Mouse (Mus musculus) midbrain, embryonic 10.5 days (tissue): ENCODE data around the gene Fam83e. TPM values are rescaled to one million over a fixed set of nuclear protein-coding genes. Genes with fewer than 3 reads are reported as not detected.

Experiments
- DNase-seq: peaks from one replicate; pipeline ENCODE4 v3.0.0-alpha.2; 2017; ENCODE audit warnings: low spot score
- H3K27ac ChIP-seq: fragments of 300-500 bp; sonication (generic); replicated peaks from 2 replicates; pipeline ENCODE4 v1.5.1; 2016; ENCODE audit warnings: mild to moderate bottlenecking
- H3K27me3 ChIP-seq: fragments of 300-500 bp; sonication (generic); 2 replicates; pipeline ENCODE4 v1.6.1; 2016; ENCODE audit warnings: low read depth, mild to moderate bottlenecking; ENCODE audit not compliant: poor library complexity, severe bottlenecking
- H3K36me3 ChIP-seq: fragments of 300-500 bp; sonication (generic); 2 replicates; pipeline ENCODE4 v1.6.1; 2016; ENCODE audit warnings: mild to moderate bottlenecking, moderate library complexity
- H3K4me1 ChIP-seq: fragments of 300-500 bp; sonication (generic); 2 replicates; pipeline ENCODE4 v1.6.1; 2016
- H3K4me3 ChIP-seq: fragments of 300-500 bp; sonication (generic); 2 replicates; pipeline ENCODE4 v1.5.1; 2016; ENCODE audit warnings: mild to moderate bottlenecking, moderate library complexity
- H3K9me3 ChIP-seq: fragments of 300-500 bp; sonication (generic); replicated peaks from 2 replicates; pipeline ENCODE4 v1.6.1; 2016; ENCODE audit warnings: mild to moderate bottlenecking
- WGBS: fragments of 180-500 bp; shearing (Covaris S2); methylation state at CpG from one replicate; pipeline ENCODE4 v1.1.7; 2016; 5-methylcytosine and 5-hydroxymethylcytosine counted together
- polyA plus RNA-seq: library from polyadenylated mRNA; unstranded; fragments of >200 nt; fragmentation: Nextera tagmentation; extraction: Ambion mirVana; gene quantifications from 2 replicates; pipeline ENCODE4 v1.2.1, GENCODE M21; 2016

Gene Fam83e
- polyA plus RNA-seq, 1 experiment from 2014 or later, result 1.7 TPM

GRCm38 (mm10) chr7:45760151-45760550 lies 39.1 kb downstream of the Fam83e start:
- Histone ChIP-seq H3K4me3 (no peak overlapping the region), H3K27me3 (peaks cover 36% of the 10 kb centered on the region), H3K9me3 (no peaks in the 10 kb centered on the region), H3K27ac (no peak overlapping the region), H3K4me1 (peaks cover 7% of the 10 kb centered on the region), H3K36me3 (no peaks in the 10 kb centered on the region)
- WGBS, result 68% methylated on average over 5 of the region's 5 CpGs
- no peak for DNase-seq

GRCm38 (mm10) chr7:45765995-45766394 lies 45.0 kb downstream of the Fam83e start:
- 69% methylated on average over 8 of the region's 8 CpGs for WGBS
- Histone ChIP-seq H3K4me3 (no peak overlapping the region), H3K4me1 (no peaks in the 10 kb centered on the region), H3K27me3 (peaks cover under 1% of the 10 kb centered on the region; the same call in 1 of the 2 replicates), H3K36me3 (no peaks in the 10 kb centered on the region), H3K27ac (no peak overlapping the region; the same call in 1 of the 2 replicates), H3K9me3 (no peaks in the 10 kb centered on the region)
- no peak for DNase-seq

GRCm38 (mm10) chr7:45766764-45767163 lies 45.8 kb downstream of the Fam83e start:
- no peak for DNase-seq
- H3K27ac ChIP-seq, result no peak overlapping the region
- no peaks in the 10 kb centered on the region for H3K4me1 ChIP-seq
- WGBS, result 51% methylated on average over 7 of the region's 8 CpGs
- H3K4me3 ChIP-seq, result no peak overlapping the region
- H3K27me3 ChIP-seq, result no peaks in the 10 kb centered on the region
- H3K9me3 ChIP-seq, result no peaks in the 10 kb centered on the region
- H3K36me3 ChIP-seq, result no peaks in the 10 kb centered on the region

- Histone ChIP-seq H3K4me3 (no peak overlapping the region), H3K4me1 (no peaks in the 10 kb centered on the region), H3K36me3 (no peaks in the 10 kb centered on the region), H3K27me3 (no peaks in the 10 kb centered on the region), H3K9me3 (no peaks in the 10 kb centered on the region), H3K27ac (no peak overlapping the region)
- DNase-seq, result no peak
- WGBS, result 92% methylated on average over 6 of the region's 6 CpGs
Measured at GRCm38 (mm10) chr7:45767500-45767899, 46.5 kb downstream of the Fam83e start.

GRCm38 (mm10) chr7:45770427-45771082 lies 49.5 kb downstream of the Fam83e start:
- no peaks in the 10 kb centered on the region for H3K27me3 ChIP-seq
- no peak overlapping the region for H3K27ac ChIP-seq
- H3K4me3 ChIP-seq, result no peak overlapping the region
- H3K4me1 ChIP-seq, result no peaks in the 10 kb centered on the region
- no peaks in the 10 kb centered on the region for H3K9me3 ChIP-seq
- no peak for DNase-seq
- H3K36me3 ChIP-seq, result no peaks in the 10 kb centered on the region
- 82% methylated on average over 8 of the region's 8 CpGs for WGBS

- Histone ChIP-seq H3K9me3 (no peaks in the 10 kb centered on the region), H3K4me1 (no peaks in the 10 kb centered on the region), H3K36me3 (no peaks in the 10 kb centered on the region), H3K4me3 (no peak overlapping the region), H3K27ac (no peak overlapping the region), H3K27me3 (no peaks in the 10 kb centered on the region)
- DNase-seq, result no peak
- 63% methylated on average over 4 of the region's 4 CpGs for WGBS
Measured at GRCm38 (mm10) chr7:45771101-45771500, 50.1 kb downstream of the Fam83e start.

GRCm38 (mm10) chr7:45775237-45775636 lies 54.2 kb downstream of the Fam83e start:
- no peaks in the 10 kb centered on the region for H3K36me3 ChIP-seq
- WGBS, result 82% methylated on average over 7 of the region's 7 CpGs
- no peak overlapping the region for H3K27ac ChIP-seq
- H3K4me3 ChIP-seq, result no peak overlapping the region
- peaks cover 8% of the 10 kb centered on the region; the same call in 1 of the 2 replicates for H3K27me3 ChIP-seq
- H3K4me1 ChIP-seq, result peaks cover 11% of the 10 kb centered on the region
- no peaks in the 10 kb centered on the region for H3K9me3 ChIP-seq
- no peak for DNase-seq

Other genes starting within 250 kb of the Fam83e start
- gene Tulp2, start 239.3 kb upstream of the Fam83e start, polyA plus RNA-seq, result 0.15 and 0.21 TPM in 2 replicates
- gene Gm45808, start 234.4 kb upstream of the Fam83e start, polyA plus RNA-seq, result 0.34 TPM in 1 of 2 replicates, not detected in the other
- gene Dhdh, start 232.4 kb upstream of the Fam83e start, polyA plus RNA-seq, result 6.0 and 6.8 TPM in 2 replicates
- gene Nucb1, start 210.8 kb upstream of the Fam83e start, polyA plus RNA-seq, result 105 and 112 TPM in 2 replicates
- gene Ppp1r15a, start 194.9 kb upstream of the Fam83e start, polyA plus RNA-seq, result 15.0 and 18.6 TPM in 2 replicates
- gene Plekha4, start 194.9 kb upstream of the Fam83e start, polyA plus RNA-seq, result 0.78 and 1.1 TPM in 2 replicates
- gene Hsd17b14, start 166.3 kb upstream of the Fam83e start, polyA plus RNA-seq, result 0.43 and 0.55 TPM in 2 replicates
- 32.2 and 38.2 TPM in 2 replicates for gene Bcat2, start 151.1 kb upstream of the Fam83e start, polyA plus RNA-seq
- not detected in 2 replicates for gene Fgf21, start 105.7 kb upstream of the Fam83e start, polyA plus RNA-seq
- gene Fut1, start 103.9 kb upstream of the Fam83e start, polyA plus RNA-seq, result not detected in 2 replicates
- 0.16 TPM in 1 of 2 replicates, not detected in the other for gene Izumo1, start 99.4 kb upstream of the Fam83e start, polyA plus RNA-seq
- gene Rasip1, start 93.7 kb upstream of the Fam83e start, polyA plus RNA-seq, result 4.8 and 5.5 TPM in 2 replicates
- 2.1 and 3.3 TPM in 2 replicates for gene Mamstr, start 81.2 kb upstream of the Fam83e start, polyA plus RNA-seq
- gene Fut2, start 54.8 kb upstream of the Fam83e start, polyA plus RNA-seq, result 0.05 TPM in 1 of 2 replicates, not detected in the other
- gene Ntn5, start 37.2 kb upstream of the Fam83e start, polyA plus RNA-seq, result 0.46 and 0.48 TPM in 2 replicates
- 0.32 and 0.34 TPM in 2 replicates for gene Sec1, start 26.8 kb upstream of the Fam83e start, polyA plus RNA-seq
- gene Car11, start 21.4 kb upstream of the Fam83e start, polyA plus RNA-seq, result 4.6 and 4.9 TPM in 2 replicates
- 2.1 and 2.9 TPM in 2 replicates for gene Dbp, start 16.1 kb upstream of the Fam83e start, polyA plus RNA-seq
- 965 and 1,116 TPM in 2 replicates for gene Rpl18, start 5.8 kb upstream of the Fam83e start, polyA plus RNA-seq
- 32.3 and 32.8 TPM in 2 replicates for gene Sphk2, start 3.2 kb upstream of the Fam83e start, polyA plus RNA-seq
- gene Spaca4, start 4.6 kb downstream of the Fam83e start, polyA plus RNA-seq, result not detected in 2 replicates
- gene Lmtk3, start 62.5 kb downstream of the Fam83e start, polyA plus RNA-seq, result 2.3 and 3.3 TPM in 2 replicates
- 1.1 and 1.5 TPM in 2 replicates for gene Sult2b1, start 63.5 kb downstream of the Fam83e start, polyA plus RNA-seq
- gene Cyth2, start 93.4 kb downstream of the Fam83e start, polyA plus RNA-seq, result 153 and 183 TPM in 2 replicates
- 0.65 and 0.72 TPM in 2 replicates for gene Kcnj14, start 103.6 kb downstream of the Fam83e start, polyA plus RNA-seq
- gene Grwd1, start 109.7 kb downstream of the Fam83e start, polyA plus RNA-seq, result 95.8 and 119 TPM in 2 replicates
- 36.1 and 39.0 TPM in 2 replicates for gene Kdelr1, start 151.6 kb downstream of the Fam83e start, polyA plus RNA-seq
- 0.16 and 0.34 TPM in 2 replicates for gene Grin2d, start 157.2 kb downstream of the Fam83e start, polyA plus RNA-seq
- gene Syngr4, start 175.5 kb downstream of the Fam83e start, polyA plus RNA-seq, result 1.5 and 1.7 TPM in 2 replicates
- 4.4 and 5.1 TPM in 2 replicates for gene Tmem143, start 175.7 kb downstream of the Fam83e start, polyA plus RNA-seq
- 17.7 and 28.2 TPM in 2 replicates for gene Emp3, start 200.2 kb downstream of the Fam83e start, polyA plus RNA-seq
- gene Ccdc114, start 202.9 kb downstream of the Fam83e start, polyA plus RNA-seq, result 4.8 and 5.3 TPM in 2 replicates